Mouse (Mus musculus): ENCODE data around the gene Mrgpra3.

The Mrgpra3 gene

GRCm38 (mm10) chr7:47601272-47601671, at the start of gene Mrgpra3:
Gene Mrgpra3 (minus strand): TSS chr7:47601372.
- DNase-seq (ENCODE audit: low read depth) = no peak
